Mouse (Mus musculus) lung, adult 2 months (tissue): ENCODE data around the gene Mettl21e. TPM values are rescaled to one million over a fixed set of nuclear protein-coding genes. Genes with fewer than 3 reads are reported as not detected.

Experiments
- DNase-seq: peaks from one replicate; pipeline ENCODE4 v3.0.0; 2022
- H3K4me1 ChIP-seq: fragments of 200-500 bp; 2 replicates; pipeline ENCODE4 v1.6.1; 2011; ENCODE audit warnings: low read length; ENCODE audit not compliant: control insufficient read depth, insufficient read depth
- H3K4me3 ChIP-seq: fragments of 200-500 bp; replicated peaks from 2 replicates; pipeline ENCODE3; 2011; ENCODE audit warnings: low read depth, mild to moderate bottlenecking, control low read depth, low read length; ENCODE audit errors: extremely low read depth
- CTCF ChIP-seq: fragments of 200-500 bp; IDR thresholded peaks from 2 replicates; pipeline ENCODE4 v1.5.1; 2011; ENCODE audit warnings: mild to moderate bottlenecking, low read length, control low read depth; ENCODE audit not compliant: insufficient read depth
- POLR2A ChIP-seq: fragments of 200-500 bp; IDR thresholded peaks from 2 replicates; pipeline ENCODE4 v1.6.1; 2011; ENCODE audit warnings: low read depth, mild to moderate bottlenecking, control low read depth, low read length, borderline replicate concordance; ENCODE audit errors: extremely low read depth
- WGBS: fragments of 180-500 bp; shearing (Covaris S2); methylation state at CpG from one replicate; pipeline ENCODE4 v1.1.7; 2018; 5-methylcytosine and 5-hydroxymethylcytosine counted together
- polyA plus RNA-seq: library from polyadenylated mRNA; depleted of rRNA; stranded (reverse); fragments of >200 nt; gene quantifications from 2 replicates; pipeline ENCODE4 v1.2.3, GENCODE M21; 2012; rRNA removed

Mettl21e gene
- polyA plus RNA-seq, 1 experiment = 0.34 TPM

- H3K4me3 ChIP-seq = no peak overlapping the region
- no peaks in the 10 kb centered on the region for H3K4me1 ChIP-seq
- TF ChIP-seq POLR2A (no peak), CTCF (no peak)
- 90% methylated on average over 4 of the region's 4 CpGs for WGBS
- DNase-seq = no peak
Measured at GRCm38 (mm10) chr1:44155287-44155686, 63.5 kb downstream of the Mettl21e start.

Other genes with a start within 250 kb of the Mettl21e start
- not detected in 2 replicates for gene Mettl21c, start 198.9 kb downstream of the Mettl21e start, polyA plus RNA-seq
- gene Gm8251, start 157.0 kb downstream of the Mettl21e start, polyA plus RNA-seq = not detected in 2 replicates
- gene Tex30, start 116.5 kb downstream of the Mettl21e start, polyA plus RNA-seq = 3.7 and 5.0 TPM in 2 replicates
- gene Kdelc1, start 100.2 kb downstream of the Mettl21e start, polyA plus RNA-seq = 14.9 and 16.6 TPM in 2 replicates
- gene Bivm, start 100.0 kb downstream of the Mettl21e start, polyA plus RNA-seq = 4.6 and 6.2 TPM in 2 replicates
- 4.7 and 5.5 TPM in 2 replicates for gene Ercc5, start 71.2 kb downstream of the Mettl21e start, polyA plus RNA-seq